Mouse (Mus musculus) neural tube, embryonic 13.5 days (tissue): ENCODE measurements around the gene Slc25a1. TPM values are rescaled to one million over a fixed set of nuclear protein-coding genes. Genes with fewer than 3 reads are reported as not detected.
A peak's percentile ranks its signal among the peaks of the same experiment; 100 is the strongest.
"Not testable (repeated sequence)": the region's sequence is repeated elsewhere in the genome, so short reads cannot be mapped to it uniquely, and the experiment has no call there.

ENCODE experiments used
- ATAC-seq: fragments of 200-750 bp; cut with Nextera tagmentation; 2 replicates; pipeline ENCODE4 v1.8.0; 2017; ENCODE audit warnings: low read depth, mild to moderate bottlenecking, moderate TSS enrichment, moderate library complexity
- H3K27ac ChIP-seq: fragments of 300-500 bp; sonication (generic); replicated peaks from 2 replicates; pipeline ENCODE4 v1.5.1; 2015; ENCODE audit warnings: moderate library complexity, mild to moderate bottlenecking, inconsistent platforms
- H3K27me3 ChIP-seq: fragments of 300-500 bp; sonication (generic); 2 replicates; pipeline ENCODE4 v1.6.1; 2015; ENCODE audit warnings: mild to moderate bottlenecking, inconsistent platforms
- H3K36me3 ChIP-seq: fragments of 300-500 bp; sonication (generic); 2 replicates; pipeline ENCODE4 v1.6.1; 2015; ENCODE audit warnings: mild to moderate bottlenecking, inconsistent platforms
- H3K4me1 ChIP-seq: fragments of 300-500 bp; sonication (generic); replicated peaks from 2 replicates; pipeline ENCODE4 v1.6.1; 2015; ENCODE audit warnings: inconsistent platforms
- H3K4me2 ChIP-seq: fragments of 300-500 bp; sonication (generic); 2 replicates; pipeline ENCODE4 v1.6.1; 2015; ENCODE audit warnings: inconsistent platforms, mild to moderate bottlenecking, moderate library complexity
- H3K4me3 ChIP-seq: fragments of 300-500 bp; sonication (generic); 2 replicates; pipeline ENCODE4 v1.5.1; 2015; ENCODE audit warnings: mild to moderate bottlenecking, inconsistent platforms
- H3K9ac ChIP-seq: fragments of 300-500 bp; sonication (generic); 2 replicates; pipeline ENCODE4 v1.6.1; 2015; ENCODE audit warnings: moderate library complexity, mild to moderate bottlenecking, inconsistent platforms
- H3K9me3 ChIP-seq: fragments of 300-500 bp; sonication (generic); 2 replicates; pipeline ENCODE4 v1.6.1; 2016; ENCODE audit warnings: inconsistent platforms
- WGBS: fragments of 180-500 bp; shearing (Covaris S2); methylation state at CpG from one replicate; pipeline ENCODE4 v1.1.7; 2015; 5-methylcytosine and 5-hydroxymethylcytosine counted together
- polyA plus RNA-seq: library from polyadenylated mRNA; unstranded; fragments of >200 nt; fragmentation: Nextera tagmentation; extraction: Ambion mirVana; gene quantifications from 2 replicates; pipeline ENCODE4 v1.2.1, GENCODE M21; 2015

Slc25a1 gene
- polyA plus RNA-seq = 163 and 169 TPM in 2 replicates

- Histone ChIP-seq H3K27ac (peak within 1 kb of the TSS; percentile 90), H3K9me3 (no peaks in the 10 kb centered on the region), H3K27me3 (no peaks in the 10 kb centered on the region), H3K4me3 (peak within 1 kb of the TSS; percentile 86), H3K4me2 (peak within 1 kb of the TSS; percentile 89), H3K4me1 (peaks cover 31% of the 10 kb centered on the region), H3K36me3 (peaks cover 19% of the 10 kb centered on the region), H3K9ac (peak within 1 kb of the TSS; percentile 93)
- WGBS = under 1% methylated on average over 47 of the region's 47 CpGs
- peak; percentile 83 for ATAC-seq
Measured at GRCm38 (mm10) chr16:17928087-17928580, at the start of gene Slc25a1. Gene Slc25a1, minus strand, starts transcription at chr16:17928219.

GRCm38 (mm10) chr16:17971853-17972252 is 43.8 kb upstream of the Slc25a1 start:
- Histone ChIP-seq H3K9ac (no peak overlapping the region), H3K9me3 (no peaks in the 10 kb centered on the region), H3K4me3 (no peak overlapping the region), H3K27ac (no peak overlapping the region), H3K4me2 (no peak overlapping the region), H3K27me3 (no peaks in the 10 kb centered on the region; the same call in 1 of the 2 replicates), H3K4me1 (no peaks in the 10 kb centered on the region), H3K36me3 (no peaks in the 10 kb centered on the region)
- no peak for ATAC-seq
- 75% methylated on average over 5 of the region's 5 CpGs for WGBS

GRCm38 (mm10) chr16:17962091-17962490 is 34.1 kb upstream of the Slc25a1 start:
- no peaks in the 10 kb centered on the region for H3K9me3 ChIP-seq
- WGBS = 78% methylated on average over 7 of the region's 7 CpGs
- no peaks in the 10 kb centered on the region for H3K36me3 ChIP-seq
- H3K4me1 ChIP-seq = no peaks in the 10 kb centered on the region
- ATAC-seq = no peak
- H3K27me3 ChIP-seq = no peaks in the 10 kb centered on the region
- H3K9ac ChIP-seq = no peak overlapping the region
- no peak overlapping the region for H3K27ac ChIP-seq
- H3K4me2 ChIP-seq = no peak overlapping the region
- H3K4me3 ChIP-seq = no peak overlapping the region

- not testable (repeated sequence) for H3K4me1 ChIP-seq, ATAC-seq, H3K36me3 ChIP-seq, H3K9me3 ChIP-seq, H3K4me2 ChIP-seq, H3K9ac ChIP-seq, H3K27me3 ChIP-seq, H3K4me3 ChIP-seq, H3K27ac ChIP-seq
- 97% methylated on average over 17 of the region's 17 CpGs for WGBS
Measured at GRCm38 (mm10) chr16:17956052-17956638, 28.1 kb upstream of the Slc25a1 start.

- Histone ChIP-seq H3K9ac (no peak overlapping the region), H3K36me3 (no peaks in the 10 kb centered on the region), H3K4me2 (no peak overlapping the region), H3K4me3 (no peak overlapping the region), H3K4me1 (peaks cover 16% of the 10 kb centered on the region), H3K27me3 (no peaks in the 10 kb centered on the region), H3K9me3 (no peaks in the 10 kb centered on the region), H3K27ac (no peak overlapping the region)
- ATAC-seq = no peak
- WGBS = 97% methylated on average over 4 of the region's 4 CpGs
Measured at GRCm38 (mm10) chr16:17951618-17952017, 23.6 kb upstream of the Slc25a1 start.

GRCm38 (mm10) chr16:17950068-17950467 is 22.0 kb upstream of the Slc25a1 start:
- Histone ChIP-seq H3K4me3 (no peak overlapping the region), H3K36me3 (no peaks in the 10 kb centered on the region), H3K9me3 (no peaks in the 10 kb centered on the region), H3K9ac (no peak overlapping the region), H3K4me1 (peaks cover 16% of the 10 kb centered on the region), H3K27me3 (no peaks in the 10 kb centered on the region), H3K27ac (no peak overlapping the region), H3K4me2 (no peak overlapping the region)
- ATAC-seq = no peak; the same call in 1 of the 2 replicates
- WGBS = 46% methylated on average over 4 of the region's 4 CpGs

- no peak overlapping the region for H3K4me2 ChIP-seq
- H3K9me3 ChIP-seq = no peaks in the 10 kb centered on the region
- ATAC-seq = peak; percentile 72; the same call in 1 of the 2 replicates
- H3K4me1 ChIP-seq = peaks cover 16% of the 10 kb centered on the region
- no peak overlapping the region for H3K4me3 ChIP-seq
- no peaks in the 10 kb centered on the region for H3K27me3 ChIP-seq
- no peak overlapping the region for H3K9ac ChIP-seq
- 0 out of 2 replicates have a peak overlapping the region, but pooled peaks have one; percentile 23 for H3K27ac ChIP-seq
- H3K36me3 ChIP-seq = no peaks in the 10 kb centered on the region
- WGBS = 32% methylated on average over 2 of the region's 2 CpGs
Measured at GRCm38 (mm10) chr16:17949421-17949877, 21.4 kb upstream of the Slc25a1 start.

- H3K9ac ChIP-seq = no peak overlapping the region
- no peaks in the 10 kb centered on the region for H3K36me3 ChIP-seq
- H3K9me3 ChIP-seq = no peaks in the 10 kb centered on the region
- peaks cover 14% of the 10 kb centered on the region for H3K4me1 ChIP-seq
- ATAC-seq = no peak
- WGBS = 48% methylated on average over 7 of the region's 7 CpGs
- no peaks in the 10 kb centered on the region for H3K27me3 ChIP-seq
- H3K27ac ChIP-seq = no peak overlapping the region
- H3K4me3 ChIP-seq = no peak overlapping the region
- H3K4me2 ChIP-seq = no peak overlapping the region
Measured at GRCm38 (mm10) chr16:17945081-17945831, 17.2 kb upstream of the Slc25a1 start.

GRCm38 (mm10) chr16:17943466-17943865 is 15.4 kb upstream of the Slc25a1 start:
- 0 out of 2 replicates have a peak, but pooled peaks cover 5% of the 10 kb centered on the region for H3K4me1 ChIP-seq
- H3K9me3 ChIP-seq = no peaks in the 10 kb centered on the region
- WGBS = 71% methylated on average over 8 of the region's 8 CpGs
- no peak overlapping the region for H3K4me2 ChIP-seq
- no peak overlapping the region for H3K9ac ChIP-seq
- no peak overlapping the region for H3K4me3 ChIP-seq
- no peaks in the 10 kb centered on the region for H3K27me3 ChIP-seq
- ATAC-seq = no peak
- H3K27ac ChIP-seq = no peak overlapping the region
- H3K36me3 ChIP-seq = no peaks in the 10 kb centered on the region

- Histone ChIP-seq H3K4me3 (no peak overlapping the region), H3K4me2 (no peak overlapping the region), H3K4me1 (0 out of 2 replicates have a peak, but pooled peaks cover 5% of the 10 kb centered on the region), H3K36me3 (no peaks in the 10 kb centered on the region), H3K9ac (no peak overlapping the region), H3K27ac (no peak overlapping the region), H3K9me3 (no peaks in the 10 kb centered on the region), H3K27me3 (0 out of 2 replicates have a peak, but pooled peaks cover 6% of the 10 kb centered on the region)
- 67% methylated on average over 9 of the region's 9 CpGs for whole genome bisulfite sequencing
- ATAC-seq = peak; percentile 23; the same call in 1 of the 2 replicates
Measured at GRCm38 (mm10) chr16:17939255-17939751, 11.3 kb upstream of the Slc25a1 start.

GRCm38 (mm10) chr16:17938821-17939220 is 10.8 kb upstream of the Slc25a1 start:
- Histone ChIP-seq H3K9me3 (no peaks in the 10 kb centered on the region), H3K27me3 (0 out of 2 replicates have a peak, but pooled peaks cover 6% of the 10 kb centered on the region), H3K9ac (no peak overlapping the region), H3K4me3 (no peak overlapping the region), H3K36me3 (no peaks in the 10 kb centered on the region), H3K4me1 (0 out of 2 replicates have a peak, but pooled peaks cover 5% of the 10 kb centered on the region), H3K27ac (no peak overlapping the region), H3K4me2 (no peak overlapping the region)
- ATAC-seq = peak; percentile 84; the same call in 1 of the 2 replicates
- WGBS = 8% methylated on average over 7 of the region's 7 CpGs

- H3K9me3 ChIP-seq = no peaks in the 10 kb centered on the region
- 0 out of 2 replicates have a peak, but pooled peaks cover 6% of the 10 kb centered on the region for H3K27me3 ChIP-seq
- H3K4me3 ChIP-seq = no peak overlapping the region
- no peak overlapping the region for H3K4me2 ChIP-seq
- no peak for ATAC-seq
- no peak overlapping the region for H3K9ac ChIP-seq
- WGBS = 77% methylated on average over 7 of the region's 7 CpGs
- no peaks in the 10 kb centered on the region for H3K36me3 ChIP-seq
- 0 out of 2 replicates have a peak, but pooled peaks cover 5% of the 10 kb centered on the region for H3K4me1 ChIP-seq
- H3K27ac ChIP-seq = no peak overlapping the region
Measured at GRCm38 (mm10) chr16:17938187-17938586, 10.2 kb upstream of the Slc25a1 start.
